Mouse (Mus musculus) midbrain, embryonic 14.5 days (tissue): ENCODE measurements around the gene Ren1. TPM values are rescaled to one million over a fixed set of nuclear protein-coding genes. Genes with fewer than 3 reads are reported as not detected.

Experiments
- ATAC-seq: fragments of 200-750 bp; cut with Nextera tagmentation; 2 replicates; pipeline ENCODE4 v1.8.0; 2017; ENCODE audit warnings: moderate number of reproducible peaks, moderate library complexity; ENCODE audit not compliant: low FRiP score, low TSS enrichment
- DNase-seq: peaks from one replicate; pipeline ENCODE4 v3.0.0-alpha.2; 2015
- H3K27ac ChIP-seq: fragments of 300-500 bp; sonication (generic); replicated peaks from 2 replicates; pipeline ENCODE4 v1.5.1; 2014; ENCODE audit warnings: mild to moderate bottlenecking, low read depth, low read length, moderate library complexity
- H3K27me3 ChIP-seq: fragments of 300-500 bp; sonication (generic); 2 replicates; pipeline ENCODE4 v1.6.1; 2014; ENCODE audit warnings: low read length, control low read depth, mixed read lengths; ENCODE audit not compliant: control insufficient read depth, insufficient read depth
- H3K36me3 ChIP-seq: fragments of 300-500 bp; sonication (generic); 2 replicates; pipeline ENCODE4 v1.6.1; 2014; ENCODE audit warnings: low read length, control low read depth; ENCODE audit not compliant: control insufficient read depth, insufficient read depth
- H3K4me1 ChIP-seq: fragments of 300-500 bp; sonication (generic); 2 replicates; pipeline ENCODE4 v1.6.1; 2014; ENCODE audit warnings: mild to moderate bottlenecking, antibody characterized with exemption, low read length, control low read depth; ENCODE audit not compliant: control insufficient read depth, insufficient read depth
- H3K4me2 ChIP-seq: fragments of 300-500 bp; sonication (generic); 2 replicates; pipeline ENCODE4 v1.6.1; 2014; ENCODE audit warnings: mild to moderate bottlenecking, low read length, moderate library complexity
- H3K4me3 ChIP-seq: fragments of 300-500 bp; sonication (generic); replicated peaks from 2 replicates; pipeline ENCODE4 v1.5.1; 2014; ENCODE audit warnings: low read depth, low read length
- H3K9ac ChIP-seq: fragments of 300-500 bp; sonication (generic); replicated peaks from 2 replicates; pipeline ENCODE4 v1.6.1; 2014; ENCODE audit warnings: mild to moderate bottlenecking, low read length, moderate library complexity
- H3K9me3 ChIP-seq: fragments of 300-500 bp; sonication (generic); 2 replicates; pipeline ENCODE4 v1.6.1; 2016; ENCODE audit warnings: low read length, control low read depth, mixed read lengths; ENCODE audit not compliant: control insufficient read depth
- WGBS: fragments of 180-500 bp; shearing (Covaris S2); extraction: QIAGEN DNeasy Blood & Tissue Kit; methylation state at CpG from one replicate; pipeline ENCODE4 v1.1.7; 2014; 5-methylcytosine and 5-hydroxymethylcytosine counted together
- polyA plus RNA-seq: library from polyadenylated mRNA; unstranded; fragments of >200 nt; fragmentation: Nextera tagmentation; extraction: Ambion mirVana; gene quantifications from 2 replicates; pipeline ENCODE4 v1.2.1, GENCODE M21; 2014

The Ren1 gene
- polyA plus RNA-seq, 1 experiment from 2014 or later = not detected

- 82% methylated on average over 4 of the region's 4 CpGs for WGBS
- Histone ChIP-seq H3K27me3 (no peaks in the 10 kb centered on the region), H3K4me2 (no peak overlapping the region), H3K27ac (no peak overlapping the region), H3K4me1 (peaks cover 6% of the 10 kb centered on the region; the same call in 1 of the 2 replicates), H3K4me3 (no peak overlapping the region), H3K9me3 (no peaks in the 10 kb centered on the region), H3K9ac (no peak overlapping the region), H3K36me3 (no peaks in the 10 kb centered on the region)
- DNase-seq (no peak), ATAC-seq (no peak)
These were observed 33.7 kb upstream of the Ren1 start for GRCm38 (mm10) chr1:133316577-133316976.

- DNase-seq (peak; percentile 41), ATAC-seq (no peak)
- Histone ChIP-seq H3K9me3 (no peaks in the 10 kb centered on the region), H3K4me1 (peaks cover 6% of the 10 kb centered on the region; the same call in 1 of the 2 replicates), H3K4me2 (no peak overlapping the region), H3K36me3 (no peaks in the 10 kb centered on the region), H3K9ac (no peak overlapping the region), H3K27me3 (no peaks in the 10 kb centered on the region), H3K4me3 (no peak overlapping the region), H3K27ac (no peak overlapping the region)
- WGBS = 86% methylated on average over 1 of the region's 1 CpGs
These were observed 33.2 kb upstream of the Ren1 start for GRCm38 (mm10) chr1:133317149-133317548.

- no peak within 1 kb of the TSS for H3K4me3 ChIP-seq
- no peaks in the 10 kb centered on the region for H3K4me1 ChIP-seq
- H3K36me3 ChIP-seq = no peaks in the 10 kb centered on the region
- H3K27me3 ChIP-seq = no peaks in the 10 kb centered on the region
- DNase-seq (peak; percentile 25), ATAC-seq (no peak)
- no peak within 1 kb of the TSS for H3K9ac ChIP-seq
- no peak within 1 kb of the TSS for H3K4me2 ChIP-seq
- H3K27ac ChIP-seq = no peak within 1 kb of the TSS
- 78% methylated on average over 13 of the region's 13 CpGs for WGBS
- no peaks in the 10 kb centered on the region for H3K9me3 ChIP-seq
These were observed 28.9 kb upstream of the Ren1 start, which contains the start of gene Kiss1 for GRCm38 (mm10) chr1:133321267-133321925. TSS of gene Kiss1 (plus strand) at chr1:133321875.

- no peak for ATAC-seq
- H3K36me3 ChIP-seq = no peaks in the 10 kb centered on the region
- H3K4me1 ChIP-seq = no peaks in the 10 kb centered on the region
- H3K4me2 ChIP-seq = no peak overlapping the region
- H3K4me3 ChIP-seq = no peak overlapping the region
- WGBS = 50% methylated on average over 5 of the region's 5 CpGs
- no peak overlapping the region for H3K27ac ChIP-seq
- DNase-seq = no peak
- H3K27me3 ChIP-seq = no peaks in the 10 kb centered on the region
- H3K9me3 ChIP-seq = no peaks in the 10 kb centered on the region
- no peak overlapping the region for H3K9ac ChIP-seq
These were observed 27.0 kb upstream of the Ren1 start for GRCm38 (mm10) chr1:133323333-133323732.

DNA sequence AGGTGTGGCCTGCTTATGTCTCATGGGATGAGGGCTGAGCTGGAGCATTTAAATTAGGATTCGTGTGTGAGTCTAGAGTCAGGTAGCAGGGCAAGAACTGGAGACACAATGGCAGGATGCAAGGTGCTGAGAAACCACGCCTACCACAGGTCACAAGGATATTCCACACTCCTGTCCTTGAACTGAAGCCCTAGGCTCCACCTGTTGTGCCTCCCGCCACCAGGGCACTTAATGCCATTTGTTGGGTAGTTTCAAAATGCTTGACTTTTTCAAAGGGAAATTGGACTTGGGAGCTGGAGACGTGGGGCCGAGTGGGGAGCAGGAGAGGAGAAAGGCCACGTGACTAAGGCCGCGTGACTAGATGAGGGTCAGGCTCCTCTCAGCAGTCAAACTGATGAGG is 24.4 kb upstream of the Ren1 start:
- DNase-seq (no peak), ATAC-seq (no peak)
- H3K4me1 ChIP-seq = peaks cover 12% of the 10 kb centered on the region
- 93% methylated on average over 8 of the region's 8 CpGs for WGBS
- H3K27ac ChIP-seq = no peak overlapping the region
- H3K9ac ChIP-seq = no peak overlapping the region
- H3K9me3 ChIP-seq = no peaks in the 10 kb centered on the region
- peaks cover 10% of the 10 kb centered on the region; the same call in 1 of the 2 replicates for H3K27me3 ChIP-seq
- no peak overlapping the region for H3K4me2 ChIP-seq
- H3K36me3 ChIP-seq = no peaks in the 10 kb centered on the region
- no peak overlapping the region for H3K4me3 ChIP-seq

DNA sequence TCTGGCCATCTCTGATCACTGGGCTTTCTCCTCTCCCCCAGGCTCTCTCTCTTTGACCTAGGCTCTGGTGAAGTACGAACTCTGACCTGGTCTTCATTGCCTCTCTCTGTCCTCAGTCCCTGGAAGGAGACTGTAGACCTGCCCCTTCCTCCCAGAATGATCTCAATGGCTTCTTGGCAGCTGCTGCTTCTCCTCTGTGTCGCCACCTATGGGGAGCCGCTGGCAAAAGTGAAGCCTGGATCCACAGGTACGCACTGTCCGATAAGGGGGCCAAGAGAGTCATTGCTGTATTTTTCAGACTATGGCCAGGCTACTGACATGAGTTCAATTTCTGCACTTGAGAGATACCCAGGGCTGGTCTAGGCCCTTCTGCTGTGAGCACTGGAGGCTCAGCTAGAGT is 23.2 kb upstream of the Ren1 start:
- H3K27ac ChIP-seq = no peak overlapping the region
- no peak overlapping the region for H3K4me3 ChIP-seq
- WGBS = 62% methylated on average over 5 of the region's 5 CpGs
- no peak overlapping the region for H3K9ac ChIP-seq
- H3K27me3 ChIP-seq = peaks cover 10% of the 10 kb centered on the region; the same call in 1 of the 2 replicates
- H3K4me1 ChIP-seq = peaks cover 21% of the 10 kb centered on the region
- no peaks in the 10 kb centered on the region for H3K9me3 ChIP-seq
- no peak overlapping the region for H3K4me2 ChIP-seq
- no peak for ATAC-seq
- H3K36me3 ChIP-seq = no peaks in the 10 kb centered on the region
- no peak for DNase-seq

- 50% methylated on average over 6 of the region's 6 CpGs for WGBS
- no peak overlapping the region for H3K27ac ChIP-seq
- H3K36me3 ChIP-seq = no peaks in the 10 kb centered on the region
- no peak overlapping the region for H3K4me3 ChIP-seq
- H3K9me3 ChIP-seq = no peaks in the 10 kb centered on the region
- H3K27me3 ChIP-seq = peaks cover 10% of the 10 kb centered on the region; the same call in 1 of the 2 replicates
- peak; percentile 38 for DNase-seq
- H3K4me2 ChIP-seq = no peak overlapping the region
- H3K9ac ChIP-seq = no peak overlapping the region
- ATAC-seq = no peak
- H3K4me1 ChIP-seq = peaks cover 21% of the 10 kb centered on the region
These were observed 22.0 kb upstream of the Ren1 start for GRCm38 (mm10) chr1:133328299-133328795.

DNA sequence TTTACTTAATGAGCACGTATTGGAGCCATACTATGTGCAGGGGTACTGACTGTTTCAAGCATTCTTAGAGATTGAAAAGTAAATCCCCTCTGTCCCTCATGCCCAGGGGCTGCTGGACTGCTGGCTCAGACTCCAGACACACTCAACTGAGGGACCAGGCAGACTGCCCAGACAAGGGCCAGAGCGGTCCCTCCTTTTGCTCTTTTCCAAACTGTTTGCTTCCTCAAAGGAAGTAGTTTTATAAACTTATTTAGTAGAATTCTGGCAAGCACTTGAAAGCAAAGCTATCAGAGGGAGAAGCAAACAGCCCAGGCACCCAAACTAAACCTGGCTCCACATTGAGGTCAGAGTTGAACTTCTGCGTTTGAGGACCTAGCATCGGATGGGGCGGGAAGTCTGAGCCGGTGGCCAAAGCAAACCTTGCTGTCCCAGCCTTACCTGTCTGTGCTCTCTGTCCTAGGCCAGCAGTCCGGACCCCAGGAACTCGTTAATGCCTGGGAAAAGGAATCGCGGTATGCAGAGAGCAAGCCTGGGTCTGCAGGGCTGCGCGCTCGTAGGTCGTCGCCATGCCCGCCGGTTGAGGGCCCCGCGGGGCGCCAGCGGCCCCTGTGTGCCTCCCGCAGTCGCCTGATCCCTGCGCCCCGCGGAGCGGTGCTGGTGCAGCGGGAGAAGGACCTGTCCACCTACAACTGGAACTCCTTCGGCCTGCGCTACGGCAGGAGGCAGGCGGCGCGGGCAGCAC is 21.2 kb upstream of the Ren1 start:
- H3K36me3 ChIP-seq = no peaks in the 10 kb centered on the region
- peak; percentile 31 for DNase-seq
- WGBS = 9% methylated on average over 34 of the region's 34 CpGs
- no peak overlapping the region for H3K27ac ChIP-seq
- no peak overlapping the region; the same call in 1 of the 2 replicates for H3K9ac ChIP-seq
- peak overlapping the region; percentile 28; the same call in 1 of the 2 replicates for H3K4me3 ChIP-seq
- no peaks in the 10 kb centered on the region for H3K9me3 ChIP-seq
- peak overlapping the region; percentile 55 for H3K4me2 ChIP-seq
- peaks cover 10% of the 10 kb centered on the region; the same call in 1 of the 2 replicates for H3K27me3 ChIP-seq
- ATAC-seq = no peak
- peaks cover 21% of the 10 kb centered on the region for H3K4me1 ChIP-seq
